Mouse (Mus musculus): ENCODE measurements at regions not wholly inside any gene's neighbourhood (a gene's known extent, or its start where the extent isn't known, plus 50 kb on each side); places are given as distances from the start of the nearest gene placed in this dataset.

GRCm38 (mm10) chr1:185574978-185575377, 120.3 kb downstream of the Slc30a10 start:
- no peak overlapping the region for H3K27ac ChIP-seq (ENCODE audit: insufficient read depth, low read depth, low read length, poor library complexity, severe bottlenecking)
- no peak overlapping the region for H3K9ac ChIP-seq (ENCODE audit: insufficient read depth, low read depth, low read length, poor library complexity, severe bottlenecking)
- H3K9me3 ChIP-seq (ENCODE audit: control insufficient read depth, insufficient read depth, low read depth, low read length) = no peaks in the 10 kb centered on the region
- DNase-seq (ENCODE audit: low read depth, low spot score) = no peak
- in situ Hi-C loops (cut with MboI; ENCODE audit: low sequenced_read_pairs in 2 of 2, unreplicated experiment in 2 of 2) = no loop called here
- H3K4me3 ChIP-seq (ENCODE audit: insufficient read depth in 1 of 2, low read depth in 1 of 2, low read length in 2 of 2, poor library complexity in 1 of 2, severe bottlenecking in 1 of 2) = no peak overlapping the region
- H3K4me1 ChIP-seq (ENCODE audit: control insufficient read depth in 2 of 2, insufficient read depth in 2 of 2, low read length in 2 of 2, poor library complexity in 1 of 2) = no peaks in the 10 kb centered on the region
- no peaks in the 10 kb centered on the region for H3K36me3 ChIP-seq (ENCODE audit: control insufficient read depth, insufficient read depth, low read length, poor library complexity, severe bottlenecking)
- TF ChIP-seq CHD2 (IDR thresholded peaks at IDR 0.05; ENCODE audit: low read depth, low read length) (no peak), MAFK (IDR thresholded peaks at IDR 0.05; ENCODE audit: insufficient read depth, low read depth, low read length) (no peak), ZNF384 (IDR thresholded peaks at IDR 0.05; ENCODE audit: low read depth, low read length) (no peak)

DNA sequence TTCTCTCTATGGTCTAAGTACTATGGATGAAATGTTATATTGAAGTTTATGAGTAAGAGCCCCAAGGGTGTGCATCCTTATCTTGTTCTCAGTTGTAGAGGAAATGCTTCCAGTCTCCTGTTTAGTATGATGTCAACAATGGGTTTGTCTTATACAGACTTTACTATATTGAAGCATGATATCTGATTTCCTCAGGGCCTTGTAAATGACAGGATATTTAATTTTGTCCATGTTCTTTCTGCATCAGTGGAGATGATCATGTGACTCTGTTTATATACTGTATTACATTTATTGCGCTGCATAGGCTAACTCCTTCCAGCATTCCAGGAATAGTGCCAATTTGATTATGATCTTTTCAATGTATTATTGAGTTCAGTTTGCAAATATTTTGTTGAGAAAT, 125.2 kb downstream of the Slc30a10 start:
- in situ Hi-C loops (cut with MboI; ENCODE audit: low sequenced_read_pairs in 2 of 2, unreplicated experiment in 2 of 2) = no loop called here
- no peak for DNase-seq (ENCODE audit: low read depth, low spot score)

DNA sequence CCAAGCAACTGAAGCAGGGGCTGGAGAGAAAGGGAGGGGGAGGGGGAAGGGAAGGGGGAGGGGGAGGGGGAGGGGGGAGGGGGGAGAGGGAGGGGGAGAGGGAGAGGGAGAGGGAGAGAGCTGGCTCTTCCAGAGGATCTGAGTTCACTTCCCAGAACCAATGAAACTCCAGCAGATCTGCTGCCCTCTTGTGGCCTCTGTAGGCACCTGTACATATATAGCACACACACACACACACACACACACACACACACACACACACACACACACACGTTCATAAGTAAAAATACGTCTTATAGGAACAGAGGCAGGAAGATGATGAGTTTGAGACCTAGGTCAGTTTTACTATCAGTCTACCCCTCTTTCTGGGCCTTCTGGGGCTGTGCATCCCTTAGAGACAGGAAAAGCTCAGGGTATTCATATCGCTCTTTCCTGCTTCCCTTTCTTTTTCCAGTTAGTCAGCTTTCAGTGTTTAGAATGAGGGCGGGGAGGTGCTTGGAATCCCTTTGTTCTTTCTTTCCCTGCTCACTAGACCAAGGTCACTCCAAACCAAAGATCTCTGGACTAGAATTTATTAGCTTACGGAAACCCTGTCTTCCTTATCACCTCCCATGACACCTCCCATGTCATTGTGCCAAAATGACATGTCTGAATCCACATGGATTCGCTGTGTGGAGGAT, 130.7 kb downstream of the Slc30a10 start:
- in situ Hi-C loops (cut with MboI; ENCODE audit: low sequenced_read_pairs in 2 of 2, unreplicated experiment in 2 of 2) = no loop called here
- H3K36me3 ChIP-seq (ENCODE audit: control insufficient read depth, insufficient read depth, low read length, poor library complexity, severe bottlenecking) = no peaks in the 10 kb centered on the region
- DNase-seq (ENCODE audit: low read depth, low spot score) = peak; percentile 27
- no peak overlapping the region for H3K9ac ChIP-seq (ENCODE audit: insufficient read depth, low read depth, low read length, poor library complexity, severe bottlenecking)
- TF ChIP-seq MAFK (IDR thresholded peaks at IDR 0.05; ENCODE audit: insufficient read depth, low read depth, low read length) = no peak
- TF ChIP-seq ZC3H11A (IDR thresholded peaks at IDR 0.05; ENCODE audit: borderline replicate concordance, low read depth, low read length) = no peak
- no peak for TF ChIP-seq HCFC1 (IDR thresholded peaks at IDR 0.05; ENCODE audit: borderline replicate concordance, insufficient read depth, low read length)
- no peak for TF ChIP-seq CHD2 (IDR thresholded peaks at IDR 0.05; ENCODE audit: low read depth, low read length)
- no peak for TF ChIP-seq ZNF384 (IDR thresholded peaks at IDR 0.05; ENCODE audit: low read depth, low read length)
- H3K4me1 ChIP-seq (ENCODE audit: control insufficient read depth in 2 of 2, insufficient read depth in 2 of 2, low read length in 2 of 2, poor library complexity in 1 of 2) = no peaks in the 10 kb centered on the region
- H3K9me3 ChIP-seq (ENCODE audit: control insufficient read depth, insufficient read depth, low read depth, low read length) = no peaks in the 10 kb centered on the region
- H3K27ac ChIP-seq (ENCODE audit: insufficient read depth, low read depth, low read length, poor library complexity, severe bottlenecking) = no peak overlapping the region
- no peak overlapping the region for H3K4me3 ChIP-seq (ENCODE audit: insufficient read depth in 1 of 2, low read depth in 1 of 2, low read length in 2 of 2, poor library complexity in 1 of 2, severe bottlenecking in 1 of 2)

More for the DNA sequence above, 125.2 kb downstream of the Slc30a10 start:
- H3K4me3 ChIP-seq (ENCODE audit: insufficient read depth in 1 of 2, low read depth in 1 of 2, low read length in 2 of 2, poor library complexity in 1 of 2, severe bottlenecking in 1 of 2) = no peak overlapping the region
- H3K27ac ChIP-seq (ENCODE audit: insufficient read depth, low read depth, low read length, poor library complexity, severe bottlenecking) = no peak overlapping the region
- H3K4me1 ChIP-seq (ENCODE audit: control insufficient read depth in 2 of 2, insufficient read depth in 2 of 2, low read length in 2 of 2, poor library complexity in 1 of 2) = no peaks in the 10 kb centered on the region
- no peaks in the 10 kb centered on the region for H3K36me3 ChIP-seq (ENCODE audit: control insufficient read depth, insufficient read depth, low read length, poor library complexity, severe bottlenecking)
- TF ChIP-seq MAFK (IDR thresholded peaks at IDR 0.05; ENCODE audit: insufficient read depth, low read depth, low read length) = no peak
- TF ChIP-seq ZNF384 (IDR thresholded peaks at IDR 0.05; ENCODE audit: low read depth, low read length) = no peak
- no peak for TF ChIP-seq HCFC1 (IDR thresholded peaks at IDR 0.05; ENCODE audit: borderline replicate concordance, insufficient read depth, low read length)
- TF ChIP-seq ZC3H11A (IDR thresholded peaks at IDR 0.05; ENCODE audit: borderline replicate concordance, low read depth, low read length) = no peak
- no peak for TF ChIP-seq CHD2 (IDR thresholded peaks at IDR 0.05; ENCODE audit: low read depth, low read length)
- H3K9me3 ChIP-seq (ENCODE audit: control insufficient read depth, insufficient read depth, low read depth, low read length) = no peaks in the 10 kb centered on the region
- H3K9ac ChIP-seq (ENCODE audit: insufficient read depth, low read depth, low read length, poor library complexity, severe bottlenecking) = no peak overlapping the region

DNA sequence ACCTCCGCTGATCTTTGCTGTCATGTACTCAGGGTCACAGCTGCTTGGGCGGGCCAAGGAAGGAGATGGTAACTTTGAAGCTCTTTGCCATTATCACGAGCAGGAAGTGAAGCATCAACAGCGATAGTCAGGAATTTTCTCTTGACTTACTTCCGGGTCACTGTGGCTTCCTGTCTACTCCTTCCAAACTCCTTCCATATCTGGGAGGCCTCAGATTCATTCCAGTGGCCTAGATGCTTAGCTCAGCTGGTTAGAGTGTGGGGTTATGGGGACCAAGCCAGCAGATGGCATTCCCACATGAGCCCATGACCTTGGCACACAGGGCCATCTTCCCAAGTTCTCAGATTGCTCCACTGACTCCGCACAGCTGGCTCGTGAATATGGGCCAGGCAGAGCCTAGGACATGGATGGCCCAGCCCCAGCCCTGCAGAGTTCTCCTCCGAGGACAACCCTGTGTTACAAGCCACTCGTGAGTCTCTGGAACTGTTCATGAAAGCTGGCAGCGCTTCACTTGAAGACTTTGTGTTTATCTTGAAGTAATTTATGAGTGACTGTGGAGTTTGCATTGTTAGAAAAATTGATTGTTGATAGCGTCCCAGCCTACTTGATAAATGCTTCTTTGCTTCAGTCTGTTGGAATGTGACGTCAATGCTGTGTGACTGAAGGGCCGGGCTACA, 133.2 kb downstream of the Slc30a10 start:
- Histone ChIP-seq H3K4me1 (ENCODE audit: control insufficient read depth in 2 of 2, insufficient read depth in 2 of 2, low read length in 2 of 2, poor library complexity in 1 of 2) (no peaks in the 10 kb centered on the region), H3K9ac (ENCODE audit: insufficient read depth, low read depth, low read length, poor library complexity, severe bottlenecking) (no peak overlapping the region), H3K27ac (ENCODE audit: insufficient read depth, low read depth, low read length, poor library complexity, severe bottlenecking) (no peak overlapping the region), H3K9me3 (ENCODE audit: control insufficient read depth, insufficient read depth, low read depth, low read length) (no peaks in the 10 kb centered on the region), H3K4me3 (ENCODE audit: insufficient read depth in 1 of 2, low read depth in 1 of 2, low read length in 2 of 2, poor library complexity in 1 of 2, severe bottlenecking in 1 of 2) (no peak overlapping the region), H3K36me3 (ENCODE audit: control insufficient read depth, insufficient read depth, low read length, poor library complexity, severe bottlenecking) (no peaks in the 10 kb centered on the region)
- no peak for DNase-seq (ENCODE audit: low read depth, low spot score)
- in situ Hi-C loops (cut with MboI; ENCODE audit: low sequenced_read_pairs in 2 of 2, unreplicated experiment in 2 of 2) = no loop called here
- TF ChIP-seq ZC3H11A (IDR thresholded peaks at IDR 0.05; ENCODE audit: borderline replicate concordance, low read depth, low read length) = no peak

- in situ Hi-C loops (cut with MboI; ENCODE audit: low sequenced_read_pairs in 2 of 2, unreplicated experiment in 2 of 2) = no loop called here
- H3K9me3 ChIP-seq (ENCODE audit: control insufficient read depth, insufficient read depth, low read depth, low read length) = no peaks in the 10 kb centered on the region
- H3K4me3 ChIP-seq (ENCODE audit: insufficient read depth in 1 of 2, low read depth in 1 of 2, low read length in 2 of 2, poor library complexity in 1 of 2, severe bottlenecking in 1 of 2) = no peak overlapping the region
- H3K36me3 ChIP-seq (ENCODE audit: control insufficient read depth, insufficient read depth, low read length, poor library complexity, severe bottlenecking) = no peaks in the 10 kb centered on the region
- no peak overlapping the region; the same call in 1 of the 2 replicates for H3K27ac ChIP-seq (ENCODE audit: insufficient read depth, low read depth, low read length, poor library complexity, severe bottlenecking)
- H3K4me1 ChIP-seq (ENCODE audit: control insufficient read depth in 2 of 2, insufficient read depth in 2 of 2, low read length in 2 of 2, poor library complexity in 1 of 2) = no peaks in the 10 kb centered on the region
- no peak overlapping the region for H3K9ac ChIP-seq (ENCODE audit: insufficient read depth, low read depth, low read length, poor library complexity, severe bottlenecking)
- no peak for DNase-seq (ENCODE audit: low read depth, low spot score)
- TF ChIP-seq CHD2 (IDR thresholded peaks at IDR 0.05; ENCODE audit: low read depth, low read length) = no peak
- TF ChIP-seq MAFK (IDR thresholded peaks at IDR 0.05; ENCODE audit: insufficient read depth, low read depth, low read length) = no peak
- no peak for TF ChIP-seq ZNF384 (IDR thresholded peaks at IDR 0.05; ENCODE audit: low read depth, low read length)
- TF ChIP-seq ZC3H11A (IDR thresholded peaks at IDR 0.05; ENCODE audit: borderline replicate concordance, low read depth, low read length) = no peak
- no peak for TF ChIP-seq HCFC1 (IDR thresholded peaks at IDR 0.05; ENCODE audit: borderline replicate concordance, insufficient read depth, low read length)
Observed at GRCm38 (mm10) chr1:185588348-185588719, 133.7 kb downstream of the Slc30a10 start.
